Mouse (Mus musculus) heart, embryonic 15.5 days (tissue): ENCODE data around the gene Camk2d. TPM values are rescaled to one million over a fixed set of nuclear protein-coding genes. Genes with fewer than 3 reads are reported as not detected.

Experiments
- ATAC-seq: fragments of 200-750 bp; cut with Nextera tagmentation; replicated peaks from 2 replicates; pipeline ENCODE4 v1.8.0; 2017; ENCODE audit warnings: low read depth, moderate TSS enrichment; ENCODE audit not compliant: insufficient number of reproducible peaks, insufficient read depth, low FRiP score
- H3K27ac ChIP-seq: fragments of 300-500 bp; sonication (generic); 2 replicates; pipeline ENCODE4 v1.5.1; 2015; ENCODE audit warnings: mild to moderate bottlenecking, inconsistent platforms
- H3K27me3 ChIP-seq: fragments of 300-500 bp; sonication (generic); 2 replicates; pipeline ENCODE4 v1.6.1; 2015; ENCODE audit warnings: inconsistent platforms
- H3K36me3 ChIP-seq: fragments of 300-500 bp; sonication (generic); 2 replicates; pipeline ENCODE4 v1.6.1; 2015; ENCODE audit warnings: mild to moderate bottlenecking, inconsistent platforms
- H3K4me1 ChIP-seq: fragments of 300-500 bp; sonication (generic); replicated peaks from 2 replicates; pipeline ENCODE4 v1.6.1; 2015; ENCODE audit warnings: inconsistent platforms
- H3K4me2 ChIP-seq: fragments of 300-500 bp; sonication (generic); 2 replicates; pipeline ENCODE4 v1.6.1; 2015; ENCODE audit warnings: inconsistent platforms, mild to moderate bottlenecking, moderate library complexity
- H3K4me3 ChIP-seq: fragments of 300-500 bp; sonication (generic); 2 replicates; pipeline ENCODE4 v1.5.1; 2015; ENCODE audit warnings: mild to moderate bottlenecking, inconsistent platforms
- H3K9ac ChIP-seq: fragments of 300-500 bp; sonication (generic); 2 replicates; pipeline ENCODE4 v1.6.1; 2015; ENCODE audit warnings: mild to moderate bottlenecking, inconsistent platforms
- H3K9me3 ChIP-seq: fragments of 300-500 bp; sonication (generic); replicated peaks from 2 replicates; pipeline ENCODE4 v1.6.1; 2016; ENCODE audit warnings: inconsistent platforms
- WGBS: fragments of 180-500 bp; shearing (Covaris S2); methylation state at CpG from one replicate; pipeline ENCODE4 v1.1.7; 2015; ENCODE audit warnings: mixed read lengths; 5-methylcytosine and 5-hydroxymethylcytosine counted together
- polyA plus RNA-seq: library from polyadenylated mRNA; unstranded; fragments of >200 nt; fragmentation: Nextera tagmentation; extraction: Ambion mirVana; gene quantifications from 2 replicates; pipeline ENCODE4 v1.2.1, GENCODE M21; 2015

Camk2d gene
- polyA plus RNA-seq, 1 experiment from 2014 or later: 108 TPM

DNA sequence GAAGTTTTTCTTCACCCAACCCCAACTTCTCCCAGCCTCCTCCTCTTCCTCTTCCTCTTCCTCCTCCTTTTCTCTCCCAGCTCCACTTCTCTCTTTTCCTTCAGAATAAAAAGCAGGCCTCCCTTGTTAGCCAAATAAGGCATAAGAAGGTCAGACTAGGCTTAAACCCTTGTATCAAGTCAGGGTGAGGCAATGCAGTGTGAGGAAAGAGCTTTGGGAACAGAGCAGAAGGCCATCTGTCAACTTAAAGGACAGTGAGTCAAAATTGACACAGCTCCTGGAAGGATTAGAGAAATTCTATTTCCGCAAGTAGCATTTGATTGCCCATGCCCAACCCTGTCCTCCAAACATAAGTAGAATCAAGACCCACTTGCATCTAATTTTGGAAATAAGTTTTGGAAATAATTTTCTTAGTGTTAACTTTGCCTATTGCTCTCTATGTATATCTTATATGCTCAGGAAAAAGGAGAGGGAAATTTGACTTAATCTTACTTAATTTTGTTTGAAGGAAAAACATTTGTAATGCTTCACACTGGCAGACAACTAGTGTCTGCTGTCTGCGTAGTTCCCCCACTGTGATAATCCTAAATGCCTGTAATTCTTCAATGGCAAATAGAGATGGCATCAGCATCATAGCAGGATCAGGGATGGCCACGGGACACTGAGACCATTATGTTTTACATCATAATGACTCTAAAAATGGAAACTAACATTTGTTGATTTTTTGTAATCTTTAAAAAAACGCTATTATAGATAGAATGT, 16.8 kb downstream of the Camk2d start:
- WGBS: 56% methylated on average over 4 of the region's 4 CpGs
- Histone ChIP-seq H3K9ac (no peak overlapping the region), H3K36me3 (peaks cover 10% of the 10 kb centered on the region), H3K4me1 (peaks cover 51% of the 10 kb centered on the region), H3K27me3 (no peaks in the 10 kb centered on the region), H3K4me2 (no peak overlapping the region), H3K27ac (peak overlapping the region; percentile 43), H3K4me3 (no peak overlapping the region), H3K9me3 (no peaks in the 10 kb centered on the region)
- no peak for ATAC-seq

DNA sequence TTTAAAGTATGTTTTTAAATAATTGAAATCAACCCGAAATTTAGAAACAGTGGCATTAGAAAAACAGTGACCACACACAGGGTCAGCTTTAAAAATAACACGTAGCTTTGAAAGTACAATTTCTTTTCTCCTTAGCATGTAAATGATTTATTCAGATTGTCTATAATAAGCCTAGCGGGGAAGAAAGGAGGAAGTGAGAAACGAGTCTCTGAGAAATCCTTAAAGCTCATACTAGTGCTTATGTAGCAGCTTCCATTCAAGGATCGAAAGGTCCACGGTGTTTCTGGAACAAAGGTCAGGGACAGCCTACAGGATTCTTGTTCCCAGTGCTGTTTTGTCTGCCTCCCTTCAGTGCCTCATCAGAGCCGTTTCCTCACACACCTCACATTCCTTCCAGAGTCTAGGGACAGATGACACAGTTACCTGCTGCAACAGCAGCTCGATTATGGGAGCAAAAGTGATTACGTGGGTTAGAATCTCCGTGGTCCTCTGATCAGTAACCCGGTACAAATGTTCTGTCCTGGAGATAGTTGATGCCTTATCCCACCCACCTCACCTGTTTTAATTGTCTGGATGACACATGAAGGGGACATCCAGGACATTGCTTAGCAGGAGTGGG, 17.5 kb downstream of the Camk2d start:
- H3K36me3 ChIP-seq: peaks cover 10% of the 10 kb centered on the region
- no peaks in the 10 kb centered on the region for H3K27me3 ChIP-seq
- H3K4me3 ChIP-seq: no peak overlapping the region
- 56% methylated on average over 11 of the region's 11 CpGs for WGBS
- H3K9me3 ChIP-seq: no peaks in the 10 kb centered on the region
- no peak overlapping the region for H3K27ac ChIP-seq
- ATAC-seq: no peak
- H3K9ac ChIP-seq: no peak overlapping the region
- H3K4me2 ChIP-seq: no peak overlapping the region
- H3K4me1 ChIP-seq: peaks cover 51% of the 10 kb centered on the region

GRCm38 (mm10) chr3:126615306-126615705, 19.2 kb downstream of the Camk2d start:
- Histone ChIP-seq H3K4me3 (no peak overlapping the region), H3K27ac (no peak overlapping the region), H3K36me3 (peaks cover 10% of the 10 kb centered on the region), H3K4me1 (peaks cover 34% of the 10 kb centered on the region), H3K27me3 (no peaks in the 10 kb centered on the region), H3K4me2 (no peak overlapping the region), H3K9ac (no peak overlapping the region), H3K9me3 (no peaks in the 10 kb centered on the region)
- WGBS: 74% methylated on average over 6 of the region's 6 CpGs
- no peak for ATAC-seq

DNA sequence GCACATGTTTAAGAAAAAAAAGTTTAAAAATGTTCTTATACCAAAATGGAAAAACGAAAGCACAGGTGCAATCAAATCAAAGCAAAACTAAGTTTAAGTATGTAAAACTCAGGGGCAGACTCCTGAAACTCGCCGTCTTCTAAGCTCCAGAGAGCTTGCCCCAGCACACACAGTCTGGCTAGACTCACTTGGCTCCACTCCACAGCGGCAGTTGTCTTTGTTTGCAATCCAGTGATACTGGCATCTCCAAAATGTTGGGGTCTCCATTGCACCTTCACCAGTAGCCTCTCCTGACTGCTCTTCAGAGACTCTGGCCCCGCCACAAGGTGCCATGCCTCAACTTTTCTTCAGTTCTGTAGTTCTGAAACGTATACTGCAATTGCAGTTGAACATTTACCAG, 24.1 kb downstream of the Camk2d start:
- Histone ChIP-seq H3K9me3 (no peaks in the 10 kb centered on the region), H3K27me3 (no peaks in the 10 kb centered on the region), H3K4me3 (no peak overlapping the region), H3K27ac (no peak overlapping the region), H3K9ac (no peak overlapping the region), H3K36me3 (peaks cover 10% of the 10 kb centered on the region), H3K4me2 (no peak overlapping the region), H3K4me1 (peaks cover 14% of the 10 kb centered on the region; the same call in 1 of the 2 replicates)
- no peak for ATAC-seq
- 79% methylated on average over 6 of the region's 6 CpGs for WGBS

GRCm38 (mm10) chr3:126622509-126622908, 26.4 kb downstream of the Camk2d start:
- no peak for ATAC-seq
- H3K27me3 ChIP-seq: no peaks in the 10 kb centered on the region
- H3K4me3 ChIP-seq: no peak overlapping the region
- no peak overlapping the region for H3K27ac ChIP-seq
- 84% methylated on average over 2 of the region's 2 CpGs for WGBS
- no peaks in the 10 kb centered on the region for H3K9me3 ChIP-seq
- no peak overlapping the region for H3K9ac ChIP-seq
- H3K4me2 ChIP-seq: no peak overlapping the region
- peaks cover 20% of the 10 kb centered on the region; the same call in 1 of the 2 replicates for H3K4me1 ChIP-seq
- no peaks in the 10 kb centered on the region for H3K36me3 ChIP-seq

GRCm38 (mm10) chr3:126624994-126625763, 29.1 kb downstream of the Camk2d start:
- H3K4me2 ChIP-seq: no peak overlapping the region
- H3K27me3 ChIP-seq: no peaks in the 10 kb centered on the region
- peaks cover 34% of the 10 kb centered on the region for H3K4me1 ChIP-seq
- 82% methylated on average over 11 of the region's 11 CpGs for WGBS
- no peak overlapping the region for H3K9ac ChIP-seq
- H3K36me3 ChIP-seq: no peaks in the 10 kb centered on the region
- no peak overlapping the region for H3K27ac ChIP-seq
- H3K9me3 ChIP-seq: no peaks in the 10 kb centered on the region
- no peak overlapping the region for H3K4me3 ChIP-seq
- no peak for ATAC-seq

DNA sequence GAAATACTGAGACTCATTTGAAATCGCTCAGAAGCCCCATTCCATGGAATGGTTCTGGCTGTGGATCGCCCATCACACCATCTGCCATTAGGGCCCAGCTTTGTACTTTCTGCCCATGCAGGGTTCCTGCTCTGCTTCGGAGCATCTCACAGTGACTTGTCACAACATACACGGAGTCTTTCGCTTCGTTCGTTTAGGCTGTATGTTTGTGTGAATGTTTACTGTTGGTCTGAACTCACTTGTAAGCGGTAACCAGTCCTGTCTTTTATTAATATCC, 29.6 kb downstream of the Camk2d start:
- WGBS: 89% methylated on average over 8 of the region's 8 CpGs
- H3K27me3 ChIP-seq: no peaks in the 10 kb centered on the region
- no peaks in the 10 kb centered on the region for H3K36me3 ChIP-seq
- H3K4me3 ChIP-seq: no peak overlapping the region
- H3K4me2 ChIP-seq: no peak overlapping the region
- no peak overlapping the region for H3K27ac ChIP-seq
- no peaks in the 10 kb centered on the region for H3K9me3 ChIP-seq
- peaks cover 36% of the 10 kb centered on the region for H3K4me1 ChIP-seq
- ATAC-seq: no peak
- no peak overlapping the region for H3K9ac ChIP-seq

DNA sequence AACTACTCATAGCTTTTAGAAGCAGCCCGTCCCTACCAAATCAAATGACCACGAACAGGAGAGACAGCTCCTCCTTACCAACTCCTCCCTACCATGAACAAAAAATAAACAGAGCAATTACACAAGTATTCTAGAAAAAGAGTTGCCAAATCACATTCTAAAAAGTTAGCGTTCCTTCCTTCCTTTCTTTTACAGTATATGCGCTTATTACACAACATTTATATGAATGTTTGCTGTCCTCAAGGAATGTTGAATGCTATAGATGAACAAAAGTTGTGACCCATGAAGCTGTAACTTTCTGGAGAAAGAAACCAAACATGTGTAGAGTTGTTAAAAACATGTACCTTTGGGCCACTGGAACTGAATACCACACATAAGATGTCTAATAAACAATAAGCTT, 31.9 kb downstream of the Camk2d start:
- Histone ChIP-seq H3K36me3 (no peaks in the 10 kb centered on the region), H3K4me1 (peaks cover 47% of the 10 kb centered on the region), H3K9ac (no peak overlapping the region), H3K4me3 (no peak overlapping the region), H3K27me3 (no peaks in the 10 kb centered on the region), H3K27ac (peak overlapping the region; percentile 71; the same call in 1 of the 2 replicates), H3K4me2 (no peak overlapping the region), H3K9me3 (no peaks in the 10 kb centered on the region)
- no peak for ATAC-seq
- 86% methylated on average over 4 of the region's 4 CpGs for WGBS

GRCm38 (mm10) chr3:126628380-126628779, 32.3 kb downstream of the Camk2d start:
- H3K4me1 ChIP-seq: peaks cover 47% of the 10 kb centered on the region
- no peak for ATAC-seq

DNA sequence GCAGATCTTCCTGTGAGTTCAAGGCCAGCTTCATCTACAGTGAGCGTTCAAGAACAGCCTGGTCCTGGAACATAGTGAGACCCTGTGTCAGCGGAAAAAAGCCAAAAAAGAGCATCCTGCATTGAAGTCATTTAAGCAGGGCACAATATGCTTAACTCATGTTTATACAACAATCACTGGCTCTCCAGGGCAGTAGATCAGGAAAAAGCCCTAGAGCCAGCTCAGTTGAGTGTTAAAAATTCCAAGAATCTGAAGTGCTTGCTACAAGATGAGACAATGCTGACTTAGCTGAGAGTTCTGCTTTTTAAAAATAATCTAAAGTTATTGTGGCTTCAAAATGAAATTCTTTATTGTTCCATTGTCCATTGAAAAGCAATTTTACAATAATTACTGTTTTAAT, 32.9 kb downstream of the Camk2d start:
- ATAC-seq: no peak
- no peak overlapping the region for H3K4me2 ChIP-seq
- peak overlapping the region; percentile 71 for H3K27ac ChIP-seq
- H3K9ac ChIP-seq: no peak overlapping the region
- H3K4me1 ChIP-seq: peaks cover 47% of the 10 kb centered on the region
- 79% methylated on average over 2 of the region's 2 CpGs for WGBS
- H3K4me3 ChIP-seq: no peak overlapping the region
- no peaks in the 10 kb centered on the region for H3K27me3 ChIP-seq
- H3K9me3 ChIP-seq: no peaks in the 10 kb centered on the region
- no peaks in the 10 kb centered on the region for H3K36me3 ChIP-seq

More at GRCm38 (mm10) chr3:126628380-126628779, 32.3 kb downstream of the Camk2d start:
- no peak overlapping the region for H3K4me2 ChIP-seq
- WGBS: 39% methylated on average over 3 of the region's 3 CpGs
- no peaks in the 10 kb centered on the region for H3K27me3 ChIP-seq
- no peak overlapping the region for H3K4me3 ChIP-seq
- no peak overlapping the region for H3K9ac ChIP-seq
- H3K9me3 ChIP-seq: no peaks in the 10 kb centered on the region
- H3K36me3 ChIP-seq: no peaks in the 10 kb centered on the region
- peak overlapping the region; percentile 71 for H3K27ac ChIP-seq

- H3K4me1 ChIP-seq: peaks cover 44% of the 10 kb centered on the region
- H3K27me3 ChIP-seq: no peaks in the 10 kb centered on the region
- peak; percentile 82 for ATAC-seq
- no peaks in the 10 kb centered on the region for H3K36me3 ChIP-seq
- no peak overlapping the region for H3K9ac ChIP-seq
- H3K9me3 ChIP-seq: no peaks in the 10 kb centered on the region
- peak overlapping the region; percentile 76 for H3K27ac ChIP-seq
- peak overlapping the region; percentile 5; the same call in 1 of the 2 replicates for H3K4me3 ChIP-seq
- peak overlapping the region; percentile 38 for H3K4me2 ChIP-seq
- 26% methylated on average over 19 of the region's 19 CpGs for WGBS
Observed at GRCm38 (mm10) chr3:126630111-126630869, 34.2 kb downstream of the Camk2d start.
